Mouse (Mus musculus): ENCODE measurements around the gene Pou1f1. TPM values are rescaled to one million over a fixed set of nuclear protein-coding genes. Genes with fewer than 3 reads are reported as not detected.

Pou1f1 gene
- polyA plus RNA-seq, 1 experiment from 2014 or later, result not detected

DNA sequence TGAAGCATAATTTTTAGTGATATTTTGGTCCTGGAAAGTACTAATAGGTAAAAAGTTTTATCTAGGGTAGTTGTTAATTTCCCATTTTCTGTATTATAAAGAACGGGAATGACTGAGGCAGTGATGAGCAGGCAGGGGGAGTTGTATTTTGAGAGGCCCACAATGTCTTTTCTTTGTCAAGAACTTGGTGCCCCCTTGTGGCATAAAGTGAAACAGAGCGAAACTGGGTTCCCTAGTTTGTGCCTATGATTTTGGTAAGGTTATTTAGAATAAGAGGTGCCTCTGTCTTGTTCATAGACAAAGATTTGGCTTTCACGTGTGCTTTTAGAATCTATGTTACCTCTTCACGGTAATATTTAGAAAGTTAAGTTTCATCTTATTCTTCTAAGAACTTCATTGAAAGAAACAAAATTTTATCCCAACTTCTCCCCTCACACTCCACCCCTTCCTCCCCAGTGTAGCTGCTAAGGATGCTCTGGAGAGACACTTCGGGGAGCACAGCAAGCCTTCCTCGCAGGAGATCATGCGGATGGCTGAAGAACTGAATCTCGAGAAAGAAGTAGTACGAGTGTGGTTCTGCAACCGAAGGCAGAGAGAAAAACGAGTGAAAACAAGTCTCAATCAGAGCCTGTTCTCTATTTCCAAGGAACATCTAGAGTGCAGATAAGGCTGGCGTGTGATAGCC, 13.1 kb downstream of the Pou1f1 start:
- in situ Hi-C loops (cut with MboI; ENCODE audit: low pct_unique_long_range_greater_than_20kb), result no loop called here
- ChIA-PET CTCF (no interaction called here), POLR2A (no interaction called here)
- H3K27me3 ChIP-seq, result no peaks in the 10 kb centered on the region
- peak; percentile 73 for TF ChIP-seq CTCF (IDR thresholded peaks at IDR 0.05)
- ATAC-seq (peak; percentile 76), DNase-seq (ENCODE audit: low read depth, low spot score) (no peak)

DNA sequence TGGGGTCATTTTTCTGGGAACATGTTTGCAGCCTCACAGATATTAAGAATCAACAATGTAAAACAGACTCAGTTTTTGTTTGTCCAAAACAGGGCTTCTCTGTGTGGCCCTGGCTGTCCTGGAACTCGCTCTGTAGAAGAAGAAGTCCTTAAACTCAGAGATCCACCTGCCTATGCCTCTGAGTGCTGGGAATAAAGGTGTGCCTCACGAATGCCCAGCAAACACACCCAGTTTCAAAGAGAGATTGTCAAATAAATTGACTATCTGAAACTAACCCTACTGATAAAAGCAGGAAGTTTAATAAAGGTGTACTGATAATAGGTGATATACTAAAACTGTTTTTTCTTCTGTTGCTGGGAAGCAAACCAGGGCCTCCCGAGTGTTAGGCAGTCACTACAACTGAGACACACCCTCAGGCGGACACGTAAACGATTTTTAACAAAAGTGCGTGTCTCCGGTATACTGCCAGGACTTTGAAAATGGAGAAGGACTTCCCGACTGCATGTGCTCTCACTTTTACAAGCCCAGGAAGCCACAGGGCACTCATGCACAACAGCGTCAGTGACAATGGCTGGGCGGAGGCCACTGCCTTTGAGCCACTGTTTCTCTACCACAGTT, 23.5 kb downstream of the Pou1f1 start:
- POLR2A ChIA-PET, result no interaction called here

DNA sequence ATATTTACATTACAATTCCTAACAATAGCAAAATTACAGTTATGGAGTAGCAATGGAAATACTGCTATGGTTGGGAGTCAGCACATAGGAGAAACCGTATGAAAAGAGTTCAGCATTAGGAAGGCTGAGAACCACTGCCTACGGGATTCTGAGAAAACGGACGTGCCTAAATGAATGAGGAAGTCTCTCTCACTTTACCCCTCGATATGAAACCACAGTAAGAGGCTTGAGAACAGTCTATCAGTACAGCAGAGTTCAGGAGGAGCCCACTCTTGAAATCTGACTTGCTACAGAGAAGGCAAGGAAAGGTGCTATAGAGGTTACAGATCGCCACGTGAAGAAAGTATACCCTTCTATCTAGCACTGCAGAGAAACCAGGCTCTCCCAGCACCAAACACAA, 28.6 kb downstream of the Pou1f1 start:
- ChIA-PET POLR2A (no interaction called here), CTCF (no interaction called here)
- DNase-seq (ENCODE audit: low read depth, low spot score) (no peak), ATAC-seq (no peak)
- no peaks in the 10 kb centered on the region for H3K27me3 ChIP-seq
- TF ChIP-seq CTCF (IDR thresholded peaks at IDR 0.05), result no peak
- in situ Hi-C loops (cut with MboI; ENCODE audit: low pct_unique_long_range_greater_than_20kb), result no loop called here

More for the DNA sequence above, 23.5 kb downstream of the Pou1f1 start:
- CTCF ChIA-PET, result interaction anchor here (2.3 kb wide), 1 partner anchor 16 kb away, joined by 6 read pairs; no protein-coding TSS in a partner anchor
- H3K27me3 ChIP-seq, result no peaks in the 10 kb centered on the region
- DNase-seq (ENCODE audit: low read depth, low spot score), result no peak
- no peak for TF ChIP-seq CTCF (IDR thresholded peaks at IDR 0.05)
- no peak for ATAC-seq
- in situ Hi-C loops (cut with MboI; ENCODE audit: low pct_unique_long_range_greater_than_20kb), result no loop called here

DNA sequence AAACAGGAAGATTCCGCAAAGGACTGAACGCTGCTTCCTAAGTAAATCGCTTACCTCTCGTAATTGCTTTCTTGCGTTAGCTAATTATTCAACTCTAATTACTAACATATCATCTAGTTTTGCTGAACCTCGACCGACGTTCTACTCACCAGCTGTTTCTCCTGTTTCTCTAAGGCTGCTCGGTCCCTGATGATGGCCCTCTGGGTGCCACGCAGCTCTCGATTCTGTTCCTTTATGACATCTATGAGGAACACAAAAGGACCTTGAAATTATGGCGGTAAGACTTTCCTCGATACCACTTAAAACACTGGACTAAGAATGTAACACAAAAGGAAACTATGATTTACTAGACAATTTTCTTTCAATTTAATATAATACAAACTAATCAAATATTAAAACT, 30.5 kb downstream of the Pou1f1 start:
- ChIA-PET CTCF (no interaction called here), POLR2A (no interaction called here)
- no peak for ATAC-seq
- DNase-seq (ENCODE audit: low read depth, low spot score), result no peak
- no peaks in the 10 kb centered on the region for H3K27me3 ChIP-seq
- in situ Hi-C loops (cut with MboI; ENCODE audit: low pct_unique_long_range_greater_than_20kb), result no loop called here
- no peak for TF ChIP-seq CTCF (IDR thresholded peaks at IDR 0.05)

DNA sequence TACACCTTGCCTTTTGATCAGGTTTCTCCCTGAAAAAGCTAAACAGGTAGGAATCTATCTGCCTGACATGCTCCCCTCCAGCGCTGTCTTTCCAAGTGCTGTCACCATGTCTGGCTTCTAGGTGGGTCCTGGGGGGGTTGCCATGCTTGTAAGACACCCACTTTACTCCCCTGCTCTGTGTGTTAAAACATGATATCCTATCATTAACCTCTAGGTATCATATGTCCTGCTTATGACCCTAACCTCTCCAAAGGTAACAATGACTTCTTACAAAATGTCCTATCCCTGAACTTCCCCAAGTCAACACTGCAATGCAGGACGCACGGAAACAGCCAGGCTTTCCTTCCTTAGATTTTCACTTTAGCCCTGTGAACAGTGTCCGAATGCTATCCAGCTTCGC, 34.0 kb downstream of the Pou1f1 start:
- DNase-seq (ENCODE audit: low read depth, low spot score) (no peak), ATAC-seq (no peak)
- H3K27me3 ChIP-seq, result no peaks in the 10 kb centered on the region
- POLR2A ChIA-PET, result no interaction called here
- in situ Hi-C loops (cut with MboI; ENCODE audit: low pct_unique_long_range_greater_than_20kb), result no loop called here
- CTCF ChIA-PET, result no interaction called here
- TF ChIP-seq CTCF (IDR thresholded peaks at IDR 0.05), result no peak

DNA sequence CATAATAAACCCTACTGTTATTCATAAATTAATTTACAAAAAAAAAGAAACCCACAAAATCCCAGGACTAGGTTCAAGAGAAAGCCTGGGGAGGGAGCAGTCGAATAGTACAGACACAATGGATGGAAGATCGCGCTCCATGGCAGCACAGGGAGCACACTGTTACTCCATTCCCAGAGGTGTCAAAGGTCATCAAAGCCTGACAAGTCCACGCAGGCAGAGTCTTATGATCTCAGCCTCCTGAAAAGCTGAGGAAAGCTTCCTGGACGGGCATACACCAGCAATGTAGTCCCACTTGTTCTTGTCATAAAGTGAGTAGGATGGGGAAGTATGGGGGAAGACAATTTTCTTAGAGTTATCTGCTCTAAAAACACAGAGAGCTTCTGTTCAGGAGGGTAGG, 37.1 kb downstream of the Pou1f1 start:
- in situ Hi-C loops (cut with MboI; ENCODE audit: low pct_unique_long_range_greater_than_20kb), result no loop called here
- DNase-seq (ENCODE audit: low read depth, low spot score) (no peak), ATAC-seq (no peak)
- ChIA-PET POLR2A (no interaction called here), CTCF (no interaction called here)
- no peaks in the 10 kb centered on the region for H3K27me3 ChIP-seq
- no peak for TF ChIP-seq CTCF (IDR thresholded peaks at IDR 0.05)

- ChIA-PET CTCF (interaction anchor here (0.7 to 1.0 kb wide), 2 partner anchors 11 to 15 kb away, joined by 3 to 6 read pairs; no protein-coding TSS in a partner anchor), POLR2A (interaction anchor here (0.8 kb wide), 1 partner anchor 14 kb away, joined by 3 read pairs; no protein-coding TSS in a partner anchor)
- TF ChIP-seq CTCF (IDR thresholded peaks at IDR 0.05), result no peak
- DNase-seq (ENCODE audit: low read depth, low spot score), result no peak
- peak; percentile 55 for ATAC-seq
- H3K27me3 ChIP-seq, result no peaks in the 10 kb centered on the region
- in situ Hi-C loops (cut with MboI; ENCODE audit: low pct_unique_long_range_greater_than_20kb), result no loop called here
Measured at GRCm38 (mm10) chr16:65559591-65559990, 39.3 kb downstream of the Pou1f1 start.

GRCm38 (mm10) chr16:65560996-65561962, 41.0 kb downstream of the Pou1f1 start:
- in situ Hi-C loops (cut with MboI; ENCODE audit: low pct_unique_long_range_greater_than_20kb), result no loop called here
- ChIA-PET CTCF (no interaction called here), POLR2A (no interaction called here)
- TF ChIP-seq CTCF (IDR thresholded peaks at IDR 0.05), result no peak
- DNase-seq (ENCODE audit: low read depth, low spot score), result no peak
- no peak for ATAC-seq
- no peaks in the 10 kb centered on the region for H3K27me3 ChIP-seq

DNA sequence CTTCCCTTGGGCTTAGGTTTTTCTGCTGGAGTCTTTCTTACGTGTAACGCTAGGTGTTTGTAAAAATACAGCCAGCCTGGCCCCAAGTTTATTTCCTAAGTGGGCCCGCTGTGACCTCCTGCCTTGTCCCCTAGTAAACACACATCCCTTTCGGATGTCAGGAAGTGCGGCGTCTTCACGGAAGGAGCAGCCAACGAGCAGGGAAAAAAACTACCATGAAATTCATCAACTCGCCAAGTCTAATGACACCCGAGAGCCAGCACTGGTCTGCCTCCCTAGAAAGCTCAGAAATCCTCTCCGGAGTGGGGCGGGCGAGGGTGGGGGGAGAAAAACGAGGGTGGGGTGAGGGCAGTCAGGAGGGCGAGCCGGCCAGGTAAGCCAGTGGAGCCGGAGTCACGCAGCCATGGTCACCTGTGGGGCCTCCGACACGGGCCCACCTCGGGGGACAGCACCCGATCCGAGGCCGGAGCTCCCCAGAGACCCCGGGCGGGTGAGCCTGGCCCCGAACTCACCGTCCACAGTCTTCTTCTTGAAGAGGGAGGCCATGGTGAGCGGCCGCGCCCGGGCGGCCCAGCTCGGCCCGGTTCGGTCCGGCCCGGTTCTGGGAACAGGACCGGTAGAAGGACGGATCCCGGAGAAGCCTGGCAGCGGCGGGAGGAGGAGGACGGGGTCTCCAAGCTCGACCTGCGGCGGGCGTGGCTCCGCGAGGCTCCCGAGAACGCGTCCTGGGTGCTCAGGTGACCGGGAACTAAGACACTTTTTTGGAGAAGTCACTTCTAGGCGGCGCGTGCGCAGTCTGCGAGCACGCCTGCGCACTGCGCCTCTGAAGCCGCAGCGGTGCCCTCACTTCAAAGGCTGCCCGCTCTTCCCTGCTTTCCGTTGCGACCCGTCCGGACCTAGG, 41.9 kb downstream of the Pou1f1 start, which contains the start of gene Chmp2b:
Chmp2b (minus strand) TSS at position 764 of the 901 bp plus-strand sequence.
- DNase-seq (ENCODE audit: low read depth, low spot score) (peak; percentile 53), ATAC-seq (peak; percentile 88)
- in situ Hi-C loops (cut with MboI; ENCODE audit: low pct_unique_long_range_greater_than_20kb), result no loop called here
- no peak for TF ChIP-seq CTCF (IDR thresholded peaks at IDR 0.05)
- POLR2A ChIA-PET, result interaction anchor here (1.0 kb wide), 1 partner anchor 28 kb away, joined by 3 read pairs; no protein-coding TSS in a partner anchor
- CTCF ChIA-PET, result interaction anchor here (0.7 kb wide), 1 partner anchor 15 kb away, joined by 3 read pairs; no protein-coding TSS in a partner anchor
- H3K27me3 ChIP-seq, result no peaks in the 10 kb centered on the region

GRCm38 (mm10) chr16:65562864-65563206, 42.5 kb downstream of the Pou1f1 start:
- DNase-seq (ENCODE audit: low read depth, low spot score), result no peak
- in situ Hi-C loops (cut with MboI; ENCODE audit: low pct_unique_long_range_greater_than_20kb), result no loop called here
- TF ChIP-seq CTCF (IDR thresholded peaks at IDR 0.05), result no peak
- no peaks in the 10 kb centered on the region for H3K27me3 ChIP-seq
- ATAC-seq, result peak; percentile 38
- ChIA-PET POLR2A (interaction anchor here (1.0 kb wide), 1 partner anchor 28 kb away, joined by 3 read pairs; no protein-coding TSS in a partner anchor), CTCF (no interaction called here)
